Mouse (Mus musculus) urinary bladder, postnatal 36 days (tissue): ENCODE measurements at regions not wholly inside any gene's neighbourhood (a gene's known extent, or its start where the extent isn't known, plus 50 kb on each side); places are given as distances from the start of the nearest gene placed in this dataset.

ENCODE experiments used
- DNase-seq, 2 experiments: peaks; one replicate each; pipeline ENCODE4 v3.0.0; 2022; ENCODE audit warnings: low spot score in 2 of 2, mixed read lengths in 1 of 2

DNA sequence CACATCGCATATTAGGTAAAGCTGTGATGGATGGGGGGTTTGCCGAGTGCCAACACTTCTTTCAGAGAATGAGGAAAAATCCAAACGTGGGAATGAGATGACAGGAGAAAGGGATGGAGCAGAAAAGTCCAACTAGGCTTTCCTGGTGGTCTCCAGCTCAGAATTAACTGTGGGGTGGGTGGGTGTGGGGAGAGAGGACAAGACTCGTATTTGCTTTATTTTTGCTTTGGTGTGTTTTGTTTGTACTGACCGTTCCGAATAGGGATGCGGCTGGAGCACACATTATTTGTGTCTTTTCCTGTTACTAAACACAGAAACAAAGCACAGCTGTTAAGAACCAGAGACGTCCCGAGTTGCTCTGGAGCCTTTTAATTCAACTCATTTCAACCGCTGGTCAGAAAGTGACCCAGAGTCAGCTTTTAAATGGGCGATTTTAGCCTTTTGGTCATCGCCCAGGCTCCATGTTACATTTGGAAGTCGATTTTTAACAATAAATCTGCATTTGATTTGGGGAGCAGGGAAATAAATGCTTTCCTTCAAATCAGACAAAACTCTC is 136.7 kb downstream of the Gm10295 start:
- no peak for DNase-seq

DNA sequence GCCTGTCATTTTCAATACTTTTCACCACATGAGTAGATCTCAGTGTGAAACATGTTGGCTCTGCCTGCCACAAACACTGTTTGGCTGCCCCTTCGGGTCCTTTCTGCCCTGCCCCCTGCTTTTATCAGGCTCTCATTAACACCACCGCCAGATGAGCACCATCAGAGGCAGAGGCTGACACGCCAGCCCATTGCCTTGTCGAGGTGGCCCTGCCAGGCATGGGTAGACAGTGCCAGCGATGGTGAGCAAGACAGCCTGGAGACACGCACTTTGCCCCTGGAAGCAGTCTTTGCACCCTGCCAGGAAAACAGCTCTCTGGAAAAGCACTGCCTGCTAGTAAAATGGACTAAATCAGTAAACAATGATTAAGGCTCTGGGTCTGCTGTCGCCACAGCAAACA is 158.2 kb downstream of the Gm10295 start:
- peak; percentile 8 to 26 for DNase-seq

DNA sequence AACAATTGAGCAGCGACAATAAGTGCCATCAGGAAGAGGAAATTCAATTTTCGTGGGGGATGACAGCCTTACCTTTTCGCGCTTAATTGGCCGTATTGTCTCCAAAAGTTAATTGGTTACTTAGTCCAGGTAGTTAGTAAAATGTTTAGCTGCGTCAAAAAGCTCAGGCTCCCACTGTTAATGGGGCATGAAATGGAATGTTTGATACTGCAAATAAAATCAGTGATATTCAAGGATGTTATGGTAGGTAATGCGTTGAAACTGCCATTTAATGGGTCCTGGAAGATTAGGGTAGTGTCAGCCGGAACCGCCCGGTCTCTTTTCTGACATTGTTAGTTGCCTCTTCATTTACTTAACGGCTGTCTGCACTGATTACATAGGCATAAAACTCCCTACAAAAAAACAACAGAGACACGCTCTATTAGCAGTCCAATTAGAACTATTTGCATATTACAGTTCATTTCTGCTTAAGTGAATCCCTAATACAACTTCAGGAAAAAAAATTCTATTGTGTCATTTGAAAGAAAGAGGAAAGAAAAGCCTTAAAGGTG is 161.0 kb downstream of the Gm10295 start:
- no peak for DNase-seq

DNA sequence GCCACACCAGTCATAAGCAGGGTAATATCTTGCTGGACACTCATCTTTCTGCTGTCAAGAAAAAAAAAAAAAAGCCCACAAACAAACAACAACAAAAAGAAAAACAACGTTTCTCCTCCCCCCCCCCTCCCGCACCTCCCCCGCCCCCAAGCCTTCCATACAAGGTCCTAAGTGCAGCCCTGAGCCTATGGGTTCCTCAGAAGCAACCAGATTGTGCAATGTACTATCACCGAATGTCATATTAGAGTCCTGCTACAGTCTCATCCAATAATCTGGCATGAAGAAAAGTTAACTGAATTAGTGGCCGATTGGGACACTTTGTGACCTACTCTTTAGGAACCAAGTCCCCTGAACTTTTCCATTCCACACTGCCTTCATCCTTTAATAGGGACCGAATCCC is 161.5 kb downstream of the Gm10295 start:
- no peak for DNase-seq

DNA sequence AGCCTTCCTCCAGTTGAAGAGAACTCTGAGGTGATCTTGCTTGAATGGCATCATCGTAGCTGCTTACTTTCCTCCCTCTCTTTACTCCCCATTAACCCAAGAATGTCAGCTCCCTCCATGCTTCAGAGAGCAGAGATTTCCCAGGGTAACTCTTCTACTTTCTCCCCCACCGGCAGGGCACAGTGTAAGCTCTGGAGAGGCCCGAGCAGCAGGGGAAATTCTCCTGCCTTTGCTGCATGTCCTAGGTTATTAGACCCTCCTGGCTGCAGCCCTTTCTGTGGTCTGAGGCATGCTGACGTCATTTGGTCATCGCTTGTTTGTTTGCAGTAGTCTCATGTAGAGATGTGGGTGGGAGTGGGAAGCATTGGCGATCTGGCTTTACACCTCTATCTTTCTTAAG is 163.2 kb downstream of the Gm10295 start:
- no peak for DNase-seq

DNA sequence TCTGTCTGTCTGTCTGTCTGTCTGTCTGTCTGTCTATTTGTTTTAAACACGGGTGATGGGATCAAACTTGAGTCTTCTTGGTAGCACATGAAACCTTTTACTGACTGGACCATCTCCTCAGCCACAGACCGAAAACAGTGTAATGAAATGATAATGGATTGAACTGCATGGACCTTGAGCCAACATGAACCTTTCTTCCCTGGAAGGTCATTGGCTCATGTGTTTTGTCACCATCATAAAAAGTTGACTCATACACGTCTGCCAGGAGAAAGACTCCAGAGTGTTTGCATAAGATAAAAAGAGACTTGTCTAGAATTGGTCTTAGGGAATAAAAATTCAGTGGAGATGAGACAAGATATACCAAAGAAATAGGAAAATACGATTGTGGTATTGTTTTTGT is 176.4 kb downstream of the Gm10295 start:
- no peak for DNase-seq

DNA sequence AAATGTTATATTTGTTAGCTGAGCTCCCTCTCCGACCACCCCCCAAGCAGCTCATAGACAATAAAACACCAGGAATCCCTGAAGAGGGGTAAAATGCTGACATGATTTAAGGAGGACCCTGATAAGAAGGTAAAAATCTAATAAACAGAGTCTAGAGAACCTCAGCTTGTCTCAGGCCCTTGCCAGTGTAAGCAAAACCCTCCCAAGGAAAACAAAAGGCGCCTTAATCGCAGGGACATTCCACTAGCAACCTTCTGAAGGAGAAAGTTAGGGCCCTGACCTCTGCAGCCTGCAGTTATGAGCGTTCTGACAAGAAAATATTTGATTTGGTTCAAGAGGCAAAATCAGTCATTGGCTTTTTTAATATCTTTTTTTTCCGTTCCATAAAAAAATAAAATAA is 212.2 kb downstream of the Gm10295 start:
- DNase-seq: no peak

DNA sequence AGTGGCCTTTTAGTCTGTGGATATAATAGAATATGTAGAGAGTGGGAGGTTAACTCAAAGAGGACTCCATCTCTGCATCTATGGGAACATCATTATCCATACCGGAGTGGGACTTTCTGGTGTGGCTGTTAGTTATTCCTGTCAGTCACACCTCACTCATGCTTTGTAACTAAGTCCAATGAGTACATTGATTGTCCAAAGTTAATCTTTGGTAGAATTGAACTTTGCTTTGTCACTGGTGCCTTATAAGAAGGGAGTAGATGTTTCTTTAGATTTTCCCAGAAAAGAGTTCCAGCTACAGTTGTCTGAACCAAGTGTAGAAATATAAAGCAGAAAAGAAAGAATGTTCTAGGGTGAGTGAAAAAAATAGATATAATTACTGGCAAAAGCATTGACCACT is 221.3 kb downstream of the Gm10295 start:
- DNase-seq: no peak

DNA sequence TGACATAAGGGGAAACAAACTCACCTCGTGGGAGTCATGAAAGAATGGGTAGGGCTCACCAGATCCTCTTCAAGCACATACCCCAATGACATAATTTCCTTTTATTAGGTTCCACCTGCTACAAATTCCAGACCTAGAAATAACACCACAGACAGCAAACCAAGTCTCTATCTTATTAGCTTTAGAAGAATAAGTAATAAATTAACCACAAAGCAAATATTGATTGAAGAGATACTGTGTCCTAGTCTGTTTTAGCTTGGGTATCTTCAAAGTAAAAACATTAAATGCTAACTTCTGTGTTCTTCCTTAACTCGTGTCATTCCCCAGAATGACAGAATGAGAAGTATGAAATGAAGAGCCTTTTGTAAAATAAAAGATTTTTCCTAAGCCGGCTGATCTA is 222.4 kb downstream of the Gm10295 start:
- no peak for DNase-seq

DNA sequence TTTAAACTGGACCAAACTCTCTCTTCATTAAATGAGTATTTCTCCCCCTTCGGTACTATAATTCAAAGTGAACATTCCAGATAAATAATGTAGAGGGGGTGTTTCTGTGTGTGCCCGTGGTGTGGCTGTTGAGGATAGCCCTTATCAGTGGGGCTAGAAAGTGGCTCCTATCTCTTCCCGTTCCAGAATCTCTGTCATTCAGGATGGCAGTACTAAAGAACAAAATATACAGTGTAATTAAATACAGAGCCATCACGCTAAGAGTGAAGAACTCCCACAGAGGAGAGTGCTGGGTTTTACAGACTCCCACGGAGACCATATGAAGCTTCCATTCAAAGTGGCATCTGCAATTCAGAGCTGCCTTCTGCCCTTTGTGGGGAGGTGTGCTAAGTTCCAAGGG is 229.8 kb downstream of the Gm10295 start:
- DNase-seq: no peak

DNA sequence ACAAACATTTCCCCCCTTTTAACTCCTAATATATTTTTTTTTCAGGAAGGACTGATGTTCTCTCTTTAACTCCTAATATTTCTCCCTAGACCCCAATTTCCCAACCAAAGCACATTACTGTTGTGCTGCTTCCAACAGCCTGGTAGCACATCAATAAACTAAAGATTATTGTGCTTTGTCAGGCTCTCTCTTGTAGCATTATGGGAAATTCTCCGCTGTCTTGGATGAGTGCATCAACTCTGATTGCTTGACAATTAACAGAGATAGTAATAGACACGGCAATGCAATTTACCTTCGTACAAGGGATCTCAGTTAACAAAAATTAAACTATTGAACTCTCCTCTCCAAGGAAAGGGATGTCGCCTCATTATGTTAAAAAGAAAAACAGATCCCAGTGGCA is 230.3 kb downstream of the Gm10295 start:
- DNase-seq: no peak

DNA sequence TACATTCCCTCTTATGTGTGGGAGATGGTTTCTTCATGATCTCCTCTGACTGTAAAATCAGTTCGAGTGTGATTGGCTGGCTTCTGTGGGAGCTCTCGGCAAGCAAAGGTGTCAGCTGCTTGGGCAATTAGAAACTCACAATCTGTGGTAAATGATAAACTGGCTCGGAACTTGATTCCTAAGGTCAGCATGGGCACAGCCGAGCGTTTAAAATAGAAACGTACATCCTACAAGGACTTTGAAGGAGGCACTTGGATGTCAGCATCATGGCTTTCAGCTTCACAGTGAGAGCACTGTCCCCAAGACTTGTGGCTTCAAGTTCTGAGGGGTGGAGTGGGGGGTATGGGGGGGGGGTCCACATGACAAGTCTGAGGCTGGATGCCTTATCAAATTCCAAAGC is 231.3 kb downstream of the Gm10295 start:
- DNase-seq: no peak

DNA sequence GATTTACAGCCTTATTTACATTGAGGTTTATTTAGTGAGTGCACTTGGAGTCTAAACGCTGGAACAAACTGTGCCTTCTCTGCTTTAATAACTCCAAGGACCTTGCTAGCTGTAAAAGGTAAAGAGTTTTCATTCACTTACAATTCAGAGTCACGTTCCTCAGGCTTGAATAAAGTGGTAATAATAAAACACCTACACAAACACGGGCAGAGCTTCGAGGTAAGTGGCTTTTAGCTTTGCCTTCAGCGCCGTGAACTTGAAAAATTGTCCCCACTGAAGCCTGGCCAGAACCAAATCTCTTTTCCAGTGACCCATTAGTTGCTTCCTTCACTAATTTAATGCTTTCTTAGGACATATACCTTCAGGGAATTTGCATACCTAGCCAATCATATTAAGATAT is 244.2 kb downstream of the Gm10295 start:
- no peak for DNase-seq

DNA sequence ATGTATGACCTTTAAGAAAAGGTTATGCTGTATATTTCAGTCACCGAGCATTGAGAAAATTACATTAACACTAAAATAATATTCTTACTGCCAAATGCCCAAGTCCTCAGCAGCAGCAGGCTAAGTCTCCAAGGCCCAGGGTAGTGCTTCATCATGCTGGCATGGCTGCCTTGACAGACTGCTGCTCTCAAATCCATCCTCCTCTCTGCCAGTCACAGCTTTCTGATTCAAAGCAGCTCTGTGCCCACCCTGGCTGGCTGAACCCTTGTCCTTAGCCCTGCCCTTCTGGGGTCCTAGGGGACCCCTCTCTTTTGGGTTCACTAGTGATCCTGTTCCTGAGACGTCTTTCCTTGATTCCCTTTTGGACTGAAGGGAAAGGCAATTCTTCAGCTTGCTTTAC is 251.0 kb downstream of the Gm10295 start:
- no peak for DNase-seq

DNA sequence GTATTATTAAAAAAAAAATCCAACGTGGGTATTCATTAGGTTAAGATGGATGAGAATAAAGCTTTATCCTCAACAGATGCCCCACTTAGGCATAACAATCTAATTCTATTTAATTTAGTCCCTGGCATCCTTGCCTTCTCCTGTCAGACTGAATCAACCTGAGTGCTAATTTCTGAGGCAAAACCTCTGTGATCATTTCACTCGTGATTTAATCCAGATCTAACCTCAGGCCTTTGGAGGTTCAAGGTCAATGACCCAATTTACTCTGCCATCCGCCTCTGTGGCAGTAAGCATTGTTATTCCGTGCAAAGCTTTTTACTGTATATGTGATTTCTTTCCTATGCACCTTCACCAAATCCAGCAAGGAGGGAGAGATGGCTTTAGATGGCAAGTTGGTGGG is 253.0 kb downstream of the Gm10295 start:
- DNase-seq: no peak

DNA sequence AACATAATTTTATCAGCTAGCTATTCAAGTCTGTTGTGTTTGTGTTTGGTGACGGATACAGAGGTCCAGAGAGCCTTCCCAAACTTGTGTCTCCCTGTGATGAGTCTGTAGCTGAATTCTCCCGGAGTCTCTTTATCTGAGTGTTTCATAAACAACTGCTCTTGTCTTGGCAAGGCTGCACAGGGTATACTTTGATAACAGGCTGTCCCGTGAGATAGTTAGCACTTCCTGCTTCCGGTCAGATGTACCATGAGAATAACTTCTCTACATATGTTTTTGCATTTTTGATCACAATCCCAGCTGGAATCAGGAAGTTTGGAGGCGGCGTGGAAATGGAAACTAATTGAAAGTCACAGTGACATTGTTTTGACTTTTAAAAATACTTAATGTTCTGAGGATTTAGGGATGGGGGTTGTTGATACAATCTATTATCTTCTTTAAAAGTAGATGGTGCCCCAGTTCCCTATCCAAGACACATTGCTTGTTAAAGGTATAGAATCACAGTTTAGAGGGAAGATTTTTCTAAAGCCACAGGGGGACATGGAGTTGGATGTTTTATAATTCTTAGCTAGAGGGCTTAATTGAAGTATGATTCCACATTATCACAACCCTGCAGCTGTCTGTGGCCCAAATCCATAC is 257.9 kb downstream of the Gm10295 start:
- DNase-seq: no peak

DNA sequence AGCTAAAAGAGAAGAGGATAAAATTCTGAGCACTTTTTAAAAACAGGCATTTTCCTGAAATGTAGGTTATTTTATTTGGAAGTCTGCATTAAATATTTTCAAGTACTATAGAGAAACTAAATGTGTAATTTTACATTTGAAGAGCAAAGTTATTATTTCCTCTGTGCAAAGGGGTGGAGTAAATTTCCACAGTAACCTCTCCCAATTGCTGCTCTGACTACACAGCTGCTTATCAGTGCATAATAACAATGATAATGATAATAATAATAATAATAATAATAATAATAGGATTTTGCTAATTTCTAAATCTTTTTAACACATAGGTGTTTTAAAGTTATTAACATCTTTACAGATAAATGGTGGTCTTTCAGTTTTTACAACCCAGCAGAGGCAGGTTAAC is 258.5 kb downstream of the Gm10295 start:
- no peak for DNase-seq

DNA sequence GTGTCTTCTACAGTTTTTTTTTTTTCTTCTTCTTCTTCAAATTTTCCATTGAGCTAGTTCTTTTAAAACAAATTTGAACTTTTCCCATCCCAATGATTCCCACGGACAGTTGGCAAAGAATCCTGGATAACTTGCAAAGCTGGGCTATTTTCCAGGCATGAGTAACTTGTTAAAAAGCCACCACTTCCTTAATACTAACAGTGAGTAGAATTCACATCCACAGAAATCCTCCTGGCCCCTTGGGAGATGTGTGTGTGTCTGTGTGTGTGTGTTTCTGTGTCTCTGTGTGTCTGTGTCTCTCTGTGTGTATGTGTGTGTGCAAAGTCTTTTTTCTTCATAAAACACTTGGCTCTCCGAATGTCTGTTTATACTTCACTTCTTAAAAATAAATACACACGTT is 259.0 kb downstream of the Gm10295 start:
- peak; percentile 11 to 16 for DNase-seq

DNA sequence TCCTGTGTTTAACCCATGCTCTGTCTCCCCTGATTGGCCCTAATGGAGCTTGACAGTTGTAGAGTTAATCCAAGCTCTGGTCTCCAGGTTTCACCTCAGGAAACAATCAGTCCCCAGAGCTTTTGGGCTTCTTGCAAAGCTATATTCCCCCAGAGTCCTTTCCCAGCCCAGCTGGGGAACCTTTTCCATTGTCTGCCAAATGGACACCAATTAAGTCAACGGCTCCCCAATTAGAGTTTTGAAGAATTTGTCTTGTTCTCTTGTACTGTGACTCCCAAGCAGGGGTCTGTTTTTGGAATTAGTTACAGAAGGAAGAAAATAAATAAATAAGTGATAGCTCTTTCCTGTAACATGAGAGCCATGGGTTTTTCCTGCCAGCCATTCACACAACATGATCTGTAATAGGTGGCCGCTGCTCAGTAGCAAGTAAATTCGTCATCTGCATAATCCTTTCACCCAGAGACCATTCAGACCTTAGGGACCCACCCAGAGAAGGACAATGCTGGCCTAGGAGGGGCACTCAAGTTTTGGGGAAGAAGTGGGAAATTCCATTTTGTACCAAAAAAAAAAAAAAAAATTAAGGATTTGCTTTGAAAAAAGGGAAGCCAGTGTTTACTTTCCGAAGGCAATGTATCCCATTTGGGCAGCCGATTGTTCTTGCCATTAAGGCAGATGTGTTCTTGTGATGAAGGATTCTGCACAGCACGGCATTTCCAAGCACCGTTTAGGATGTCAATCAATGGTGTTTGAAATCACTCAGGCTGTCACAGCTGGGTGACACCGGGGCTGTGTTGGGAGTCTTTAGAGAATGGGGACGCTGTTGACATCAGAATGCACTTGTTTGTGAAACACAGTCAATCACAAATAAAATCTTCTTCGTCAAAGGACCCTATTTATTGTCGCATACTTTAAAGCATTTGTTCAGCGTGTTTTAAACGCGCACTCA is 286.6 kb downstream of the Gm10295 start:
- DNase-seq: no peak

DNA sequence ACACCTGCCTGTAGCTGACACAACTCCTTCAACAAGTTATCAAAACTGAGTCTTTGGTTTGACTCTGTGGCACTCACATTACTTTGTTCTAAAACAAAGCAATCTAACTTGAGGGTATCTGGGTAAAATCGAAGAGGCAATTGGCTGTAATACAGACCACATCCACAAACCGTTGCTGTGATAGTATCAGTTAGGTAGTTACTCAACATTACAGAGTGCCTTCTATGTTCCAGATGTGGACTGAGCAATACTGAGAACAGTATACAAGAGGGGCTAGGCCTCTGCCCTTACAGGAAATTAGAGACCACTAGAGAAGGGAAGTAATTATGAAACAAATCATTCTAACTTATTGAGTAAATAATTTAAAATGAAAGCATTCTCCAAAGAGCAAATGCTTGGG is 300.5 kb downstream of the Gm10295 start:
- no peak for DNase-seq

DNA sequence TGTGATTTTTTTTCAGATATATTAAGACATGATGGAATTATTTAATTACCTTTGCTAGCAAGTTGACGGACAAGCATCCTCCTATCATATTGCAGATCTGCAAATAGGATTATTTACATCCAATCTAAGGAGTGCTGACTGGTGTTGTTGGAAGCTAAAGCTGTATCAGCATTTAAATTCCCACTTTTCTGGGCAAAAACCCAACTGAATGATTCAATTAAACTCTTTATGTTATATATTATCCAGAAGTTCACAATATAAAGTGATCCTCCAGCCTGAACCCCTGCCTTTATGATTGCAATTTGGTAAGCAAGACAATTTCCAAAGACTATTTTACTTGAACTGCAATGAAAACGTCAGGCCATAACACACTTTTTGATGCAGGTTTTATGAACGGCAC is 304.1 kb downstream of the Gm10295 start:
- DNase-seq: no peak

DNA sequence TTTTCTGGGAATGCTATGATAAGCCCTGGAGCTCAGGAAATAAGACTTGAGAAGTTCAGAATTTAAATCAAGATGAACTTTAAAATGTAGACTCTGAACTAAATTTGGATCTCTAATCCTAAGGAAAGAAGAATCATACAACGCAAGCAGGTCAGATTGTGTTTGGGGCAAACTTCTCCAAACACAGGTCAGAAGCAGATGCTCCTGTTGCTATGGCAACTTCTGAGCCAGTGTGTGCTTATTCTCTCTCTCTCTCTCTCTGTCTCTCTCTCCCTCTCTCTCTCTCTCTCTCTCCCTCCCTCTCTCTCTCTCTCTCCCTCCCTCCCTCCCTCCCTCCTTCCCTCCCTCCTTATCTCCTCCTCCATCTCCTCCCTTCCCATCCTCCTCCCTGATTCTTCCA is 304.7 kb downstream of the Gm10295 start:
- DNase-seq: no peak

DNA sequence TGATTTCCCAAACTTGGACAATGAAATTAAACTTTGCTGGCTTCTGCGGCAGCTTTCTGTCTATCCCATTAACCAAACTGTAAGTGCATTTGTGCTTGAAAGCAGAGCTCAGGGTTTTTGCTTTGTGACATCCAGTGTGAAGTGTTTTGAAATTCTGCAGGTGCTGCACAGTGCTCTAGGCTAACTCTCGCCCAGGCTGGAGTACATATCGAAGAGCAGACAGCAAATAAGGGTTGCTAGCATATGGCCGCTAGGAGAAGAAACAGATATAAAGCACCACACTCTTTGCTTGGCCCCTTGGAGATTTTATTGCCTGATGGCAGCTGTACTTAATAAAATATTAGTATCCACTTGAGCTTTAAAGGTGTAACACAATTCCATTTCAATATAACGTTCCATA is 307.5 kb downstream of the Gm10295 start:
- no peak for DNase-seq
